Mouse (Mus musculus): ENCODE data around the gene Ubr1. TPM values are rescaled to one million over a fixed set of nuclear protein-coding genes. Genes with fewer than 3 reads are reported as not detected.

The Ubr1 gene
- polyA plus RNA-seq, 1 experiment from 2014 or later = 27.3 TPM

- H3K9me3 ChIP-seq (ENCODE audit: low read length) = no peaks in the 10 kb centered on the region
- peak; percentile 83 for ATAC-seq (ENCODE audit: low FRiP score, low TSS enrichment)
- H3K4me1 ChIP-seq (ENCODE audit: insufficient read depth, low read length) = 0 out of 2 replicates have a peak, but pooled peaks cover 9% of the 10 kb centered on the region
- H3K4me2 ChIP-seq (replicated peaks; ENCODE audit: low read depth, low read length) = peak within 1 kb of the TSS; percentile 73
- H3K4me3 ChIP-seq (ENCODE audit: low read length) = peak within 1 kb of the TSS; percentile 95
- H3K9ac ChIP-seq (replicated peaks; ENCODE audit: low read length) = peak within 1 kb of the TSS; percentile 84
- peak within 1 kb of the TSS; percentile 58; the same call in 1 of the 2 replicates for H3K27ac ChIP-seq (ENCODE audit: low read length)
- H3K36me3 ChIP-seq (ENCODE audit: insufficient read depth, low read length) = no peaks in the 10 kb centered on the region
- WGBS = under 1% methylated on average over 61 of the region's 71 CpGs
- H3K27me3 ChIP-seq (ENCODE audit: insufficient read depth, low read length) = no peaks in the 10 kb centered on the region
Measured at GRCm38 (mm10) chr2:120849449-120850423, 120.8 kb downstream of the Ubr1 start, which contains the start of gene Cdan1. TSS of gene Cdan1 (minus strand) at chr2:120850128.

- Histone ChIP-seq H3K36me3 (ENCODE audit: insufficient read depth, low read length) (no peaks in the 10 kb centered on the region), H3K27me3 (ENCODE audit: insufficient read depth, low read length) (no peaks in the 10 kb centered on the region), H3K4me2 (replicated peaks; ENCODE audit: low read depth, low read length) (no peak overlapping the region), H3K4me3 (ENCODE audit: low read length) (no peak overlapping the region), H3K9me3 (ENCODE audit: low read length) (no peaks in the 10 kb centered on the region), H3K4me1 (ENCODE audit: insufficient read depth, low read length) (0 out of 2 replicates have a peak, but pooled peaks cover 6% of the 10 kb centered on the region), H3K27ac (ENCODE audit: low read length) (no peak overlapping the region), H3K9ac (replicated peaks; ENCODE audit: low read length) (no peak overlapping the region)
- 92% methylated on average over 1 of the region's 1 CpGs for WGBS
- ATAC-seq (ENCODE audit: low FRiP score, low TSS enrichment) = no peak
Measured at GRCm38 (mm10) chr2:120845280-120845679, 125.2 kb downstream of the Ubr1 start.

- Histone ChIP-seq H3K36me3 (ENCODE audit: insufficient read depth, low read length) (no peaks in the 10 kb centered on the region), H3K27me3 (ENCODE audit: insufficient read depth, low read length) (no peaks in the 10 kb centered on the region), H3K9ac (replicated peaks; ENCODE audit: low read length) (no peak overlapping the region), H3K27ac (ENCODE audit: low read length) (no peak overlapping the region), H3K4me2 (replicated peaks; ENCODE audit: low read depth, low read length) (no peak overlapping the region), H3K9me3 (ENCODE audit: low read length) (no peaks in the 10 kb centered on the region), H3K4me3 (ENCODE audit: low read length) (no peak overlapping the region), H3K4me1 (ENCODE audit: insufficient read depth, low read length) (no peaks in the 10 kb centered on the region)
- WGBS = 77% methylated on average over 4 of the region's 4 CpGs
- ATAC-seq (ENCODE audit: low FRiP score, low TSS enrichment) = no peak
Measured at GRCm38 (mm10) chr2:120843990-120844389, 126.5 kb downstream of the Ubr1 start.

GRCm38 (mm10) chr2:120841211-120841610 lies 129.3 kb downstream of the Ubr1 start:
- H3K4me1 ChIP-seq (ENCODE audit: insufficient read depth, low read length) = no peaks in the 10 kb centered on the region
- 89% methylated on average over 1 of the region's 1 CpGs for WGBS

GRCm38 (mm10) chr2:120835167-120835566 lies 135.3 kb downstream of the Ubr1 start:
- Histone ChIP-seq H3K9ac (replicated peaks; ENCODE audit: low read length) (no peak overlapping the region), H3K9me3 (ENCODE audit: low read length) (peaks cover 3% of the 10 kb centered on the region; the same call in 1 of the 2 replicates), H3K4me2 (replicated peaks; ENCODE audit: low read depth, low read length) (no peak overlapping the region), H3K27ac (ENCODE audit: low read length) (no peak overlapping the region), H3K4me3 (ENCODE audit: low read length) (no peak overlapping the region), H3K27me3 (ENCODE audit: insufficient read depth, low read length) (no peaks in the 10 kb centered on the region), H3K4me1 (ENCODE audit: insufficient read depth, low read length) (no peaks in the 10 kb centered on the region), H3K36me3 (ENCODE audit: insufficient read depth, low read length) (no peaks in the 10 kb centered on the region)
- ATAC-seq (ENCODE audit: low FRiP score, low TSS enrichment) = no peak
- 92% methylated on average over 4 of the region's 4 CpGs for WGBS

More at GRCm38 (mm10) chr2:120841211-120841610, 129.3 kb downstream of the Ubr1 start:
- Histone ChIP-seq H3K9ac (replicated peaks; ENCODE audit: low read length) (no peak overlapping the region), H3K9me3 (ENCODE audit: low read length) (peaks cover 3% of the 10 kb centered on the region; the same call in 1 of the 2 replicates), H3K36me3 (ENCODE audit: insufficient read depth, low read length) (no peaks in the 10 kb centered on the region), H3K4me2 (replicated peaks; ENCODE audit: low read depth, low read length) (no peak overlapping the region), H3K27ac (ENCODE audit: low read length) (no peak overlapping the region), H3K27me3 (ENCODE audit: insufficient read depth, low read length) (no peaks in the 10 kb centered on the region), H3K4me3 (ENCODE audit: low read length) (no peak overlapping the region)
- ATAC-seq (ENCODE audit: low FRiP score, low TSS enrichment) = no peak

GRCm38 (mm10) chr2:120826936-120827638 lies 143.4 kb downstream of the Ubr1 start:
- Histone ChIP-seq H3K27ac (ENCODE audit: low read length) (no peak overlapping the region), H3K4me2 (replicated peaks; ENCODE audit: low read depth, low read length) (no peak overlapping the region), H3K4me3 (ENCODE audit: low read length) (no peak overlapping the region), H3K9ac (replicated peaks; ENCODE audit: low read length) (no peak overlapping the region), H3K4me1 (ENCODE audit: insufficient read depth, low read length) (no peaks in the 10 kb centered on the region), H3K9me3 (ENCODE audit: low read length) (no peaks in the 10 kb centered on the region), H3K36me3 (ENCODE audit: insufficient read depth, low read length) (no peaks in the 10 kb centered on the region), H3K27me3 (ENCODE audit: insufficient read depth, low read length) (no peaks in the 10 kb centered on the region)
- ATAC-seq (ENCODE audit: low FRiP score, low TSS enrichment) = no peak
- 41% methylated on average over 1 of the region's 1 CpGs for WGBS

Small RNA genes within 50 kb of the gene (microRNA-seq; reads per million reads assigned to microRNA genes)
- gene Gm44325 = not detected

Other genes starting within 250 kb of the Ubr1 start
- 5.7 and 6.3 TPM in 2 replicates for gene Cdan1, start 120.6 kb downstream of the Ubr1 start, polyA plus RNA-seq (2015; fragmentation: Nextera tagmentation; extraction: Ambion mirVana)
- gene Ttbk2, start 120.1 kb downstream of the Ubr1 start, polyA plus RNA-seq (2015; fragmentation: Nextera tagmentation; extraction: Ambion mirVana) = 2.9 and 3.0 TPM in 2 replicates
- gene Tmem62, start 6.3 kb upstream of the Ubr1 start, polyA plus RNA-seq (2015; fragmentation: Nextera tagmentation; extraction: Ambion mirVana) = 5.3 and 5.8 TPM in 2 replicates
- gene Ccndbp1, start 37.7 kb upstream of the Ubr1 start, polyA plus RNA-seq (2015; fragmentation: Nextera tagmentation; extraction: Ambion mirVana) = 49.3 and 55.6 TPM in 2 replicates
- 0.80 and 1.9 TPM in 2 replicates for gene Epb42, start 66.4 kb upstream of the Ubr1 start, polyA plus RNA-seq (2015; fragmentation: Nextera tagmentation; extraction: Ambion mirVana)
- 5.6 and 6.7 TPM in 2 replicates for gene Tgm5, start 115.1 kb upstream of the Ubr1 start, polyA plus RNA-seq (2015; fragmentation: Nextera tagmentation; extraction: Ambion mirVana)
- gene Tgm7, start 139.1 kb upstream of the Ubr1 start, polyA plus RNA-seq (2015; fragmentation: Nextera tagmentation; extraction: Ambion mirVana) = 0.28 and 0.30 TPM in 2 replicates
- gene Adal, start 169.7 kb upstream of the Ubr1 start, polyA plus RNA-seq (2015; fragmentation: Nextera tagmentation; extraction: Ambion mirVana) = 23.9 and 26.2 TPM in 2 replicates
- gene Lcmt2, start 169.9 kb upstream of the Ubr1 start, polyA plus RNA-seq (2015; fragmentation: Nextera tagmentation; extraction: Ambion mirVana) = 26.3 and 28.4 TPM in 2 replicates
- 56.9 and 69.4 TPM in 2 replicates for gene Tubgcp4, start 199.9 kb upstream of the Ubr1 start, polyA plus RNA-seq (2015; fragmentation: Nextera tagmentation; extraction: Ambion mirVana)
- gene Zscan29, start 200.4 kb upstream of the Ubr1 start, polyA plus RNA-seq (2015; fragmentation: Nextera tagmentation; extraction: Ambion mirVana) = 12.1 and 15.6 TPM in 2 replicates